Mouse (Mus musculus) right cerebral cortex, postnatal 36 days (tissue): ENCODE results near the gene Lman1l.

Experiments
- DNase-seq, 2 experiments: peaks; one replicate each; pipeline ENCODE4 v3.0.0; 2022; ENCODE audit warnings: low spot score in 2 of 2, mixed read lengths in 1 of 2

Gene Lman1l

DNA sequence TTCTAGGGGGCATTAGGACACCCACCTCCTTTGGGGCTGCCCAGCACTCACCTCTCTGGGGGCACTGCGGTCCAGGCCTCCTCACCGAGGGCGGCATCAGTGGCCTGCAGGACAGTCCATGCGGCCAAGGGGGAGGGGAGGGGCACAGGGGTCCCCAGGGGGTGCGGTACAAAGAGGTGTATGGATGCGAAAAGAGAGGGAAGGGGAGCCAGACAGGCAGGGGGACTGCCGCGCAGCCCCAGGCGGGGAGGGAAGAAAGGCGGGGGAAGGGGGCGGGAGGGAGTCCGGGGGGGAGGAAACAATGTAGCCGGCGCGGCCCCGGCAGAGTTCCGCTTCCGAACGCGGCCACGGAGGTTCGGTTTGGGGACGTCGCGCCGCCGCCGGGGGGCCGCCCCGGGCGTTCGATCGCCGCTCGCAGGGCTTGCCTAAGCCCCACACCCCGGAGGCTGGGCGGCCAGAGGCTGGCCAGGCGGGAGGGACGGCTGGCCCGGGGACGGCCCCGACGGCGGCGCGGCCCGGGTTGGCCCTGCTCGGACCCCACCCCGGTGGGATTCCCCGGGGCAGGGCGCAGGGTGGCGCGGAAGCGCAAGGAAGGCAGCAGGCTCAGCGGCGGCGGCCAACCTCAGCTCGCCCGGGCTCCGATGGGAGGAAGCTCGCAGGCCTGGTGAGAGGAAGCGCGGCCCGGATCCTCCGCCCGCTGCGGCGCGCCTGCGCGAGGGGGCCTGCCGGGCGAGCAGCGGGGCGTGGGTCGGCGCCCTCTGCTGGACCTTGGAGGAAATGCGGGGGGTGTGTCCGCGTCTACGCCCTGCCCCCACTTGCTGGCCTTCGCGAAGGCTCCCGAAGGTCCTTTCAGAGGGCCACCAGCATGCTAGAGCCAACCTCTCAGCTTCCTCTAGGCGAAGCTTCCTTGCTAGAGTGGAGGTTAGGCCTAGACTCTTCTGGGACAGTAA, 24.6 kb upstream of the Lman1l start:
- peak; percentile 77 to 81 for DNase-seq

DNA sequence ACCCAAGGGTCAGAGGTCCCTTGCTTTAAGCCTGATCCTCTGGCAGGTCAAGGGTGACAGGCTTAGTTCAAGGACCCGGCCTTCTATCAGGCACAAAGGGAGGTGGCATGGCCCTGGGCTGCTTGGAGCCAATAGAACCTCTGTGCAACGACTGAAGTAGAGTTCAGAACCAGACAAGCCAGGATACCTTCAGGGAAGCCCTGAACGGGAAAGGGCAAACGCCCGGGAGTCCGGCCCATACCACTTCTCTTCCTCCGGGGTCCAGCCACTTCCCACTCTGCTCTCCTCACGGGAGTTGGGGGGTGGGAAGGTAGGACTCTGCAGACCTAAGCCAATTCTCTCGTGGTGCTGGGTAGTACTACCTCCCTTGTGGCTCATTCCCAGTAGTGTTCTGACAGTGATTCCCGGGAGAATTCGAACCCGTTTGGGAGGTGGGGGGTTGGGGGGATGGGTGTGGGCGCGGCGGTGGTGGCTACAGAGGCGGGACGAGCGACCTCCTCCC, 23.9 kb upstream of the Lman1l start:
- no peak for DNase-seq

DNA sequence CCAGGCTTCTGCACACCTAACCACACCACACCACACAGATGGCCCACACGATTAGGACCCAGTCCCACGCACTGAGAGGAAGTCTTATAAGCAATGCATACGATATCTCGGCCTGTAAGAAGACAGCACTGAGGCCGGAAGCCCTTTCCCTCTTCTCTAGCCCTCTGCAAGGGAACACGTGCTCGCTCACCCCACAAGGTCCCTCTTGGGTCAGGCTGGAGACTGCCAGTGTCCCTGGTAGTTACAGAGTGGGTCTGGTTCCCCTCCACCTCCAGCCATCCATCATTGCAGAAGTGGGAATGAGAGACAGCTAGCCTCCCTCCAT, 23.2 kb upstream of the Lman1l start:
- no peak for DNase-seq

DNA sequence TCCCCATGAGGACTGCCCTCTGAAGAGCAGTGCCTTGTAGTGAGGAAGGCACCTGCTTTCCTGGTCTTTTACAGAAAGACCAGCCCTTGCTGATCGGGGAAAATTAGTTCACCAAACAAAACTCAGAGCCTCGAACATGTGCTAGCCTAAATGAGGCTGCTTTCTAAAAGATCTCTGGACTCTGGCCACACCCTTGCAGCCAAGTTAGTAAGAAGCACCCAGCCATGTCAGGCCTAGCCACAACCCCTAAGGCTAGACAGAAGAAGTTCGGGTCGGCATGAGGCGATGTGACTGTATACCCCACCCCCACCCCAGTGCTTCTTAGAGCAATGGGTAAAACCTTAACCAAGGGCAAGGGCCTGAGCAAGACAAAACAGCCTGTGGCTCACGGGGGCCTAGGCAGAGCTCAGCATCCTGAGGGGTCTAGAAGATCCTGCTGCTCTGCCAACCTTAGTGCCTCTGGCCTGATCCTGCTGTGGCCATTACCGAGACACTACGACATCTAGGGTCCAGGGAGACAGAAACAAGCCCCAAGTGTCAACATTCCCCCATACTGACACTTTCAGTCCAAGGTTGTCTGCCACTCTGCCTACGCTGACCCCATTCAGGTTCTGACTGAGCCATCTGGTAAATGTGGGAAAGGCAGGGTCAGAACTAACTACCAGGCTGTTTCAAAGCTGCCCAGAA, 22.7 kb upstream of the Lman1l start:
- DNase-seq: no peak

DNA sequence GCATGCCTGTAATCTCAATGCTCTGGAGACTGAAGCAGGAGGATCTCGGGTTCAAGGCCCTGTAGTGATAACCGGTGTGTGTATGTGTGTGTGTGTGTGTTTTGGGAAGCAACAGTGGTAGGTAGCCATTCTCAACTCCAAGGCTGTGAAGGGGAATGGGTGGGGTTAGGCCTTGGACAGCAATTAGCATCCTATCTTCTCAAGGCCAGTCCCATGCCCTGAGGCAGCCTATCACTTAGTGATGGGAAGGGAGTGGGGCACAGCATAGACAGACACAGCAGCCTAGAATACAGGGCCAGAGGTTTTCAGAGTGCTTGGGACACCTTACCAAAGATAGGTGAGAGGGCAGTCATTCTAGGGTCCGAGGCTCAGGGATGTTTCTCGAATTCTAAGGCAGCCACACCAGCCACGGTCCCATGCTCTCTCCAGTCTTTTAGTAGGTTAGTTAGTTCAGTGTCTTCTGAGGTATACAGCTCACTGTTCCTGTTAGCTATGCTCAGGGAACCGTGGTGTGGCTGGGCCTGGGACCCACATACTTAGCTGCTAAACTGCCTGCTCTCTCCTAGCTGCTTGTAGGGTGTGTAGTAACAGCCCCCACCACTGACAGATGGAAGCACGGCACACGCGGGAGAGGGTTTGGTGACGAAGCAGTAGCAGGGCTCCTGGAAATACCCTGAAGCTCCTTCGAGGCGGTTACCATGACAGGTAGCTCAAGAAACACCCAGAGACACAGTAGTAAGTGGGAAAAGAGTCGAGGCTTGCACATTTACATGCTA, 21.4 kb upstream of the Lman1l start:
- no peak for DNase-seq

DNA sequence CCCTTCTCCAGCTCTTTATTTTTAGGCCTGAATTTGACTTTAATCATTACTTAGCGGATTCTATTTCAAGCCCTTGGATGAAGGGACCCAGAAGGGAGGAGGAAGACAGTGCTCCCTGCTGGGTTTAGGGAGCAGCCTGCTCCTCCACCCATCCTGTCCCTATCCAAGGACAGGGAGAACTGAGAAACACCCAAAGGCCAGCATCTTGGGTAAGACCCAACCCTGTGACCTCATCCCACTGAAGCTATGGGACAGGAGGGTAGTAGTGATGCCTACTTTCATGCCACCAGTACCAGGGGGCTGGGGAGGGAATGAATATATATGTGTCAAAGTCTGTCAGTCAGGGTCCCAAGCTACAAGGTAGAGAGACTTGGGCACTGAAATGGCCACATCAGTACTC, 20.4 kb upstream of the Lman1l start:
- no peak for DNase-seq

DNA sequence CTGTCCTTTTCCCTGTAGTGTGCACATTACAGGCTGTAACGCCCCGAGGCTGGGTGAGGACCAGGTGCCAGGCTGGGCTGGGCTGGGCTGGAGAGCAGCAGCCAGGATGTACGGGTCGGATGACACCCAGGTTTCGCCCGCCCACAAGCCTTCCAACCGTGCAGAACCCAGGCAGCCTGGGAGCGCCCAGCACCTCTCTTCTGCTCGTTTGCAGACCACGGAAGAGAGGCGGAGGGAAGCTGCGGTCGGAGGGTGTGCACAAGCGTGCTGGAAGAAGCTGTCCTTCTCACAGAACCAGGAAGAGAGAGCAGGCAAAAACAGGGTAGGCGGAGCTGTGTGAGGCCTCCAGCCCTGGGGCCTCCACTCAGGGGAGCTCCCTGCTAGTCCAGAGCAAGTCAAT, 19.8 kb upstream of the Lman1l start:
- DNase-seq: no peak

DNA sequence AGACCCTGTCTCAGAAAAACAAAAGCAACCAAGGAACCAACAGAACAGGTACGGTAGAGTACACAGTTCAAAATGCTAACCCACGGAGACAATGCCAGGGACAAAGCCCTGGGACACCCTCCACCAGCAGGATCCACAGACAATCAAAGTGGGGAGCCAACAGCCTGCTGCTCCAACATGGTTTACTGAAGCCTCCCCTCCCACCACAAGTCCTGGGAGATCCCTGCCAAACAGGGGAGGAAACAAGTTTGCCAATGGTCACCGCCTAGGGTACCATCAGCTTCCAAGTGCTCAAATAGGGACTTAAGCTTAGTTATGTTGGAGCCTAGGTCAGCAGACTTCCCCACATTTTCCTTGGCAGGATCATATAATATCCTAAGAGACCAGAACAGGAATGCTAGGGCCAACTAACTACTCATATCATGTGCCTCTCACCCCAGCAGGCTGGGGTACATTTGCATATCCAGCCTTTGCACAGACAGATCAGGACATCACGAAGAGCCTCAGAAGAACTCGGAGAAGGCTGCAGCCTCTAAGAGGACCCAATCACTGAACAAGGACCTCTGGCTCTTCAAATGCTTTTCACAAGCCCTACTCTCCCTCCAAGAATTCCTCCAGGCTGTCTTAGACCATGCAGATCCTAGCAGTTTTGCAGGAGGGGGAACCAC, 19.2 kb upstream of the Lman1l start:
- DNase-seq: no peak

DNA sequence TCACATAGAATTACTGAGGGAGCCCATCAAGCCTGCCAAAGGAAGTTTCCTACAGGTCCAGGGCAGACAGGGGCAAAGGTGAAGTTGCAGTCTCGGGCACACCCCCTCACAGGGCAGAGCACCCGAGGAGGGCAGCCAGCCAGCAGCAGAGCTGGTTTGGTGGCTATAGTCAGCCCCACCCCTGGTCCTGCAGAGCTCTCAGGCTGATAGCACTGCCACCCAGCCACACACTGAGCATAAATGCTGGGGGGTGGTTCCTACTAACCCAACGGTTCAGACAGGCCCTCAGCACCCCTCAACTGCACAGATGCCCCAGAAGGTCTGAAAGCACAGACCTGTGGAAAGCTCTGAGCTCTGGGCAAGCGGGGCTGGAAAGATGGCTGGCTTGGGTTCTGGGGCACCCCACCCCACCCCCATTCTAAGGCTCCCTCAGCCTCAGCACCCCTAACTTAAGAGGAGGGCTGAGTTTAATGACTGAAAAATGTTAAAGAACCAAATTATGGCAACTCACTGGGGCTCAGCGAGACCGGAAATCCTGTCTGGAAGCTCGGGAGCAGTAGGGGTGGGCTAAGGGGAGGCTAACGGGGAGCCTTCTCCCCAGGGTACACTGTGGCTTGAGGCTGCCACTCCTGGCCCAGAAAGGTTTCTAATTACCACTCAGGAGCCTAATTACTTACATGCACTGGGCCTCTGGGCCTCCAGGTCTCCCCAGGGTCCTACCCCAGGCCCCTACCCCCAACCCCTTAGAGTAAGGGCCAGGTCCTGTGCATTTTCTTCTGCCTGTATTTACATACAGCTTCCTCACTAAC, 18.3 kb upstream of the Lman1l start:
- no peak for DNase-seq

DNA sequence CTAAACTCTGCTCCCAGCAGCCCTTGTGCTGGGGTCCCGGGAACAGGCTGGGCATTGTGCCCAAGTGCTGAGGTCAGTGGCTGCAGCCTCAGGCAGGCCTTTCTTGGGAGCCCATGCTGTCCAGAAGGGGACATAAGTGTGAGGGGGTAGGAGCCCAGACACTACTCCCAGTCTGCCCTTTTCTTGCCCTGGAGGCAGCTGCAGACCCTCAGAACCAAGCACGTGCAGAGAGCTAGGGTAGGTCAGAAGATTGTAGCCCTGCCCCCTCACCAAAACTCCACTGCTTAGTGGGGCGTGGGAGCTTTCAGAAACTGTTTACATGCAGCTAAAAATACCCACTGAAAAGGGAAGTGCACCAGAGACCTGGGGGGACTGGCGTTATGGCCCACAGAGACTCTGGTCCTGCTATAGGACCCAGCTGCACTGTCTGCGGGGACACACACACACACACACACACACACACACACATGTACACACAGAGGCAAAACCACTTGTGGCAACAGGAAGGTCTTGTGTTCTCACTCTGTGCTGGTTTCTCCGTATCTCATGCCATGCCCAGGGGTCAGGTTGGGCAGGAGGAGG, 17.3 kb upstream of the Lman1l start:
- no peak for DNase-seq

DNA sequence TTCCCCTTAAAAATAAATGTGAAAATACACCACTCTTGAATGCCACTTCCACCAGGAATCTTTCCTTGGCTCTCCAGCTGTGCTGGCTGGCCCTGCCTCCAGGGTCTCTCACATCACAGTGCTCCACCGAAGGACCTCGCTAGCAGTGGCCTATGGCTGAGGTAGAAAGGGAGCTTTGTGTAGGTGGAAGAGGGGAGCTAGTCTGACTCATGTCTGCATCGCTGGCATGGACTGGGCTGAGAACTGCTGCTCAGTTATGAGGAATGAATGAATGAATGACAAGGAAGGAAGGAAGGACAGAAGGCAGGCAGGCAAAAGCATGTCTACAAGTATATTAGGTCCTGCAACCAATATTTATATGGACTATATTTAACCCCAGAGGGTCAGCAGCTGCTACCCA, 16.7 kb upstream of the Lman1l start:
- no peak for DNase-seq

DNA sequence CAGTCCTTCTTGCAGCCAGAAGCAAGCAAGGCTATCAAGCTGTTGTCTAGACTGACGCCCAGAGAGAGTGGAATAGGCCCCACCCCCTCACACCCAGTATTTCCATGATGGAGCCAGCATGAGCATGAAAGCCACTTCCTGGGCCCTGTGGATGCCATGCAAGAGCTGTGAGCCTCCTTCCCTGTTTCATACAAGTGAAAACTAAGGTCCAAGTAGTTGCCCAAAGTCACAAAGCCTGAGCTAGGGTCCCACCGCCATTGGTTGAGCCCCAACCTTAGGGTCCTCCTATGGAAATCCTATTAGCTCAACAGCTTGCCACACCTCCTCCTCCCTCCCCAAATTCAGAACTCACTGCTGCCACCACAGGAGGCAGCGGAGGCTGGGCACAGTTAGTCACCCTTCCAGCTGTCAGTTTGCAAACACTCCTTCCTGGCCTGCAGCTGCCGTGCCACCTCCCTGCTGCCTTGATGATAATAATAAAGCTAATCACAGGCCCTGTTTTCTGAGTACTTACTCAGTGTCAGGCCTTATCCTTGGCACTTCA, 13.0 kb upstream of the Lman1l start:
- DNase-seq: no peak

DNA sequence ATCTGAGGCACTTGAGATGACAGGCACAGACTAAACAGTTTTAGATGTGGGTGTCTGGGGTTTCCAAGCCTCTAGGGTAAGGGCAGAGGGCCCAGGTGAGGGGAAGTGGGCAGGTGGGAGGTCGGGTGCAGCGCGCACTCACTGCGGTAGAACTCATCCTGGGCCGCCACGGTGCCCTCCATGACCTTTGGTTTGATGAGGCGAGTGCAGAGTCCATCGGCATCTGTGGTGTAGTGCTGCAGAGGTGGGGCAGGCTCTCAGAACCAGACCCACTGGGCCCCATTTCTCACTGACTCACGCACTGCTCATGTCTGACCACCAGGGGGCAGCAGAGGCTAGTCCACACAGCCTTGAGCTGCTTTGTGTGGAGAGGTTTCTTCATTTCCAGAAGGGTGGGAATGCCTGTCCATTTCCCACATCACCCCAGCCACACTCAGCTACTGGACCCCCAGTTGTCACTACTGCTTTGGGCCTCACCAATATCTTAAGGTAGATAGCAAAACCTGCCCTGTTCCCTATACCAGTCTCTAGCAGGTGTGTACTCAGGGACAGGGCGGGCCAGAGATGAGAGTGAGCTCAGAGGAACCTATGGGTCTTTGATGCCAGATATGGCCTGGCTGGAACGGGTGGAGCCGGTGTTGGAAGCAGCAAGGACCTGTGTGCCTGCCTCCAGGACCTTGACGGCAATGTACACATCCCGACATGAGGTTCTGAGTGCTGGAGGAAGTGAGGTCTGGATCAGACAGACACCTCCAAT, 8.7 kb upstream of the Lman1l start:
- peak in 1 of 2 experiments; percentile 47 for DNase-seq

DNA sequence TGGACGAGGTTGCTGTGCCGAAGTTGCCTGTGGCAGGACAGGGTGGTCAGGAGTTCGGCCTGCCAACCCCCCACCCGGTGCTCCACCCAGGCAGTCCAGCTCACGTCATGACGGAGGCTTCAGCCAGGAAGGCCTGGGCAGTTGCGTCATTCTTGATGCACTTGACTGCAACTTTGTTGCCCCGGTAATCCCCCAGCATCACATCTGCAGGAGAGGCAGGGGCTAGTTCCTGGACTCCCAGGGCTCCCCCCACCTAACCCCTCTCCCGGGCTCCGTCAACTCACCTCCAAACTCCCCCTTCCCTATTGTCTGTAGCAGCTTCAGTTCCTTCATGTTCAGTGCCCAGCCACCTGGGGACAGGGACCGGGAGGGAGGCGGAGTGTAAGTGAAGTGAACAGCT, 8.1 kb upstream of the Lman1l start:
- DNase-seq: no peak

DNA sequence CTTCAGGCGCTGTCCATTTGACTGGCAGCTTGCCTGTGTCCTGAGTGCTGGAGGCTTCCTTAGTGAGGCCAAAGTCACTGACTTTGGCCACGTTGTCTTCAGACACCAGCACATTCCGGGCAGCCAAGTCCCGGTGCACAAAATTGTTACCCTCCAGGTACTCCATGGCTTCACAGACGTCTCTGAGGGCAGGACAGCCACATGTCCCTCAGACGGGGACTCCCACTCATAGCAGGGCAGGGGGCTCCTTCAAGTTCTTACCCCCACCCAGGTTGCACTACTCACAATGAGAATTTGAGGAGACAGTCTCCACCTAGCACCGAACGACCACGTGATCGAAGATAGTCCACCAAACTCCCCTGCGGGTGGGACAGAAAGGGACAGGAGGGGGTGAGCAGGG, 7.3 kb upstream of the Lman1l start:
- DNase-seq: no peak

DNA sequence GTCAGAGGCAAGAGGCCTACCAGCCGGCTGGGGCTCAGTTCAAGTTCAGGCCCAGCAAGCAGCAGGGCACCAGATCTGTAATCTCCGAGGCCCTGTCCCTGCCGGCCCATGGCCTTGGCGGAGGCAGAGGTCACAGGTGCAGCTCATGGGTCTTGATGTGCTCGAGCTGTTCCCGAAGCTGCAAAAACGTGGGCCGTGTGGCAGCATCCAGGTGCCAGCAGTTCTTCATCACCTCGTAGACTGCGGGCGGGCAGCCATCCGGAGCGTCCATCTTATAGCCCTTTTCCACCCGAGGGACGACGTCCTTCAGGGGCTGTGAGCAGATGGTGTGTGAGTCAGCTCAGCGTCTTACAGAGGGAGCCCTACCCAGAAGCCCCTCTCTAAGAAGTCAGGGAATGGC, 6.6 kb upstream of the Lman1l start:
- DNase-seq: no peak

DNA sequence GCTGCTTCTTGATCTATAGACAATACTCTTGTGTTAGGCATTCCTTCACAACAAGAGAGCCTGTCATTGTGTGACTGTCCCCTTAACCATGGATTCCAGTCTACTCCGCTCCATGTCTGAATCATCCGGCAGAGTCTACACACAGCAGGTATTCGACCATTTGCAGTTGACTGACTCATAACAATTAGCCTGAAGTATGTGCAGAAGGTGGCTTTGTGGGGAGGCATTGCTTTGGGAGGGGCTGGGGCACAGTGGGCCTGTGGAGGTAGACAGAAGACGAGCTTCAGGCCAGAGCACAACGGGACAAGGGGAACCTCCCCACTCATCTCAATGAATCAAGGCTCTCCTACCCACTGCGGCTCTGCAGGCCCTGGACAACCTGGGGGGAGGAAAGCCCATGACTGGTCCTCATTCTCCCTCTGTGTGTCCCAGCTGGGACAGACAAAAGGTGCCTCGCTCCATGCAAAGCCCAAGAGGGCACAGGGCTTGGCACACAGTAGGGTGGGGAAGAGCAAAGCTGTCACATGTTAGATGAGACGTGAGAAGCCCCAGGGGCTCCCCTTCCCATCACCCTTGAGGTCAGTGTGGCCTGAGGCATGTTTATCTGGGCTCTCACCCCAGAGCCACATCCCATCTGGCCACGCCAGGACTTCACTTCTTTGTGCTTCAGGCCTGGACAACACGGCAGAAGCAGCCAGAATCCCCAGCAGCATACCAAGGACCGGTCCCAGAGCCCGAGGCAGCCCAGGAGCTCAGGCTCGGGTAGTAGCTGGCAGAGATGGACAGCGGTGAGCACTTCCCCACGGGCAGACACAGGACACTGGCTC, 5.3 kb upstream of the Lman1l start:
- DNase-seq: no peak

DNA sequence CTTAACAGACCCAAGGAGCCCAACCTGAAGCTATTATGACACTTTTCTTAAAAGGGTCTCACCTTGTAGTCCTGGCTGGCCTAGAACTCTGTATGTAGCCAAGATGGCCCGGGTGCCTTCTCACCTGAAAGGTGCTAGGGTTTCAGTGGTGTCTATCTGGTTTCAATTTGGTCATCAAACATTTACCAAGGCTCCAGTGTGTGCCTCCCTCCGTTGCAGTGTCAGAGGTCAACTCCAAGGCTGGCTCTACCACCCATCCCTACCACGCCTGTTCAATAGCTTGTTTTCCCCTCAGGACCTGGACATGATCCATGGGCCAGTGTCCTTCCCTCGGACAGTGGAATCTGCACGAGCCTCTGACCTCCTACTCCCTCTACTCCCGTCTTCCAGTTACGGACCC, 3.7 kb upstream of the Lman1l start:
- DNase-seq: no peak

DNA sequence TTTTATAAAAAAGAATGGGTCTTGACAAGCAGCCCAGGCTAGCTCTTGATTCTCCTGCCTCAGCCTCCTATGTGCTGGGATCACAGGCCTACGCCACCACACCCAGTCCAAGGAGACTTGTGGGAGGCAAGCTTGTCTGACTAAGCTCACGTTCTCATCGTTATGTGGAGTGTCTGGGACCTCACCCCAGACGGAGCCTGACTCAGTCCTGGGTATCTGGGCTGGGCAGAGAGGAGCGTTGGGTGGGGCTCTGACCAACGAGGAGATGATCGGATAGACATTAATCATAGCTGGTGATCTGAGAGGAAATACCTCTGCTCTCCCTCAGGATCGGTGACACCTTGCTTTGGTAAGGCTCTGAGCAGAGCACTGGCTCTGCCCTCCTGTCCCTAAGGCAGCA, 1.7 kb downstream of the Lman1l start:
- DNase-seq: no peak
